Mouse (Mus musculus) MEL (cell line): ENCODE data around the gene Cog3. TPM values are rescaled to one million over a fixed set of nuclear protein-coding genes. Genes with fewer than 3 reads are reported as not detected.
A peak's percentile ranks its signal among the peaks of the same experiment; 100 is the strongest.

ENCODE experiments used
- DNase-seq: peaks from one replicate; pipeline ENCODE4 v3.0.0; 2011; ENCODE audit warnings: low read depth, low spot score
- H3K27ac ChIP-seq: 2 replicates; pipeline ENCODE4 v1.5.1; 2012; ENCODE audit warnings: low read depth, mild to moderate bottlenecking, control low read depth, low read length, moderate library complexity; ENCODE audit not compliant: control insufficient read depth
- H3K27me3 ChIP-seq, 2 experiments: fragments of 150-350 bp in 1 of 2; sonication (generic) in 1 of 2; 2 replicates each; pipeline ENCODE4 v1.6.1; 2012; ENCODE audit warnings: low read length in 2 of 2, mild to moderate bottlenecking in 2 of 2, improper control_type of control experiment in 1 of 2, moderate library complexity in 1 of 2; ENCODE audit not compliant: insufficient read depth in 2 of 2, control insufficient read depth in 1 of 2
- H3K36me3 ChIP-seq, 2 experiments: 2 replicates each; pipeline ENCODE4 v1.6.1; 2012 to 2014; ENCODE audit warnings: low read length in 2 of 2, improper control_type of control experiment in 1 of 2, inconsistent platforms in 1 of 2, mild to moderate bottlenecking in 1 of 2; ENCODE audit not compliant: insufficient read depth in 2 of 2, control insufficient read depth in 1 of 2
- H3K4me1 ChIP-seq, 2 experiments: fragments of 150-350 bp in 1 of 2; sonication (generic) in 1 of 2; 2 replicates each; pipeline ENCODE4 v1.6.1; 2012; ENCODE audit warnings: low read length in 2 of 2, improper control_type of control experiment in 1 of 2, mild to moderate bottlenecking in 1 of 2; ENCODE audit not compliant: insufficient read depth in 2 of 2, control insufficient read depth in 1 of 2
- H3K4me3 ChIP-seq, 2 experiments: fragments of 150-350 bp in 1 of 2; sonication (generic) in 1 of 2; 2 replicates each; pipeline ENCODE4 v1.5.1; 2012; ENCODE audit warnings: low read depth in 2 of 2, low read length in 2 of 2, mild to moderate bottlenecking in 2 of 2, moderate library complexity in 2 of 2, control low read depth in 1 of 2, improper control_type of control experiment in 1 of 2; ENCODE audit not compliant: control insufficient read depth in 1 of 2, insufficient read depth in 1 of 2
- H3K79me2 ChIP-seq: 2 replicates; pipeline ENCODE4 v1.6.1; 2012; ENCODE audit warnings: mild to moderate bottlenecking, low read length, moderate library complexity; ENCODE audit not compliant: control insufficient read depth, poor library complexity, insufficient read depth
- H3K9ac ChIP-seq: 2 replicates; pipeline ENCODE4 v1.6.1; 2012; ENCODE audit warnings: low read depth, mild to moderate bottlenecking, control low read depth, low read length, moderate library complexity; ENCODE audit not compliant: control insufficient read depth, poor library complexity, severe bottlenecking
- H3K9me3 ChIP-seq: fragments of 150-350 bp; sonication (generic); replicated peaks from 2 replicates; pipeline ENCODE4 v1.6.1; 2012; ENCODE audit warnings: mild to moderate bottlenecking, low read length, improper control_type of control experiment, moderate library complexity; ENCODE audit not compliant: insufficient read depth
- BHLHE40 ChIP-seq: IDR thresholded peaks from 2 replicates; pipeline ENCODE4 v1.6.1; 2012; ENCODE audit warnings: low read depth, mild to moderate bottlenecking, inconsistent platforms, low read length, improper control_type of control experiment, borderline replicate concordance
- CHD1 ChIP-seq: IDR thresholded peaks from 2 replicates; pipeline ENCODE4 v1.6.1; 2012; ENCODE audit warnings: low read depth, mild to moderate bottlenecking, inconsistent platforms, low read length, improper control_type of control experiment
- CTCF ChIP-seq, 3 experiments: IDR thresholded peaks in 2 of 3; conservative IDR thresholded peaks in 1 of 3; 2 replicates each; pipeline ENCODE4 v1.5.1; 2011 to 2012; ENCODE audit warnings: low read length in 3 of 3, low read depth in 2 of 3, mild to moderate bottlenecking in 2 of 3, improper control_type of control experiment in 1 of 3, inconsistent platforms in 1 of 3, mixed read lengths in 1 of 3, moderate library complexity in 1 of 3; ENCODE audit not compliant: control insufficient read depth in 1 of 3, insufficient read depth in 1 of 3, poor library complexity in 1 of 3, severe bottlenecking in 1 of 3
- E2F4 ChIP-seq: IDR thresholded peaks from 2 replicates; pipeline ENCODE4 v1.6.1; 2011; ENCODE audit warnings: low read depth, low read length, improper control_type of control experiment, borderline replicate concordance
- ETS1 ChIP-seq: IDR thresholded peaks from 2 replicates; pipeline ENCODE4 v1.6.1; 2012; ENCODE audit warnings: low read depth, mild to moderate bottlenecking, inconsistent platforms, low read length, improper control_type of control experiment, moderate library complexity
- GATA1 ChIP-seq: IDR thresholded peaks from 2 replicates; pipeline ENCODE4 v1.6.1; 2011; ENCODE audit warnings: low read depth, low read length, improper control_type of control experiment
- HCFC1 ChIP-seq: IDR thresholded peaks from 2 replicates; pipeline ENCODE4 v1.6.1; 2012; ENCODE audit warnings: low read depth, mild to moderate bottlenecking, inconsistent platforms, low read length, improper control_type of control experiment, moderate library complexity
- JUND ChIP-seq: IDR thresholded peaks from 2 replicates; pipeline ENCODE4 v1.6.1; 2011; ENCODE audit warnings: low read depth, mild to moderate bottlenecking, improper control_type of control experiment, low read length
- MAFK ChIP-seq: IDR thresholded peaks from 2 replicates; pipeline ENCODE4 v1.6.1; 2011; ENCODE audit warnings: low read depth, mild to moderate bottlenecking, low read length, improper control_type of control experiment, borderline replicate concordance
- MAX ChIP-seq: IDR thresholded peaks from 2 replicates; pipeline ENCODE4 v1.6.1; 2011; ENCODE audit warnings: low read length, improper control_type of control experiment
- MAZ ChIP-seq: IDR thresholded peaks from 2 replicates; pipeline ENCODE4 v1.6.1; 2012; ENCODE audit warnings: low read depth, mild to moderate bottlenecking, inconsistent platforms, low read length, improper control_type of control experiment
- MEF2A ChIP-seq: IDR thresholded peaks from 2 replicates; pipeline ENCODE4 v1.6.1; 2014; ENCODE audit warnings: low read depth, mild to moderate bottlenecking, inconsistent platforms, low read length, improper control_type of control experiment; ENCODE audit not compliant: poor library complexity, insufficient replicate concordance, severe bottlenecking; ENCODE audit errors: extremely low read depth
- MXI1 ChIP-seq: IDR thresholded peaks from 2 replicates; pipeline ENCODE4 v1.6.1; 2011; ENCODE audit warnings: mild to moderate bottlenecking, low read depth, low read length, improper control_type of control experiment
- MYB ChIP-seq: IDR thresholded peaks from 2 replicates; pipeline ENCODE4 v1.6.1; 2011; ENCODE audit warnings: mild to moderate bottlenecking, low read depth, low read length, improper control_type of control experiment
- MYC ChIP-seq: IDR thresholded peaks from 2 replicates; pipeline ENCODE4 v1.6.1; 2011; ENCODE audit warnings: low read depth, mild to moderate bottlenecking, low read length, improper control_type of control experiment, moderate library complexity
- NELFE ChIP-seq: IDR thresholded peaks from 2 replicates; pipeline ENCODE4 v1.6.1; 2011; ENCODE audit warnings: low read depth, low read length, improper control_type of control experiment
- NRF1 ChIP-seq: IDR thresholded peaks from 2 replicates; pipeline ENCODE4 v1.6.1; 2014; ENCODE audit warnings: low read depth, mild to moderate bottlenecking, inconsistent platforms, low read length, improper control_type of control experiment, moderate library complexity; ENCODE audit not compliant: poor library complexity, insufficient read depth, severe bottlenecking
- POLR2A ChIP-seq, 2 experiments: IDR thresholded peaks; 2 replicates each; pipeline ENCODE4 v1.6.1; 2011 to 2012; ENCODE audit warnings: low read length in 2 of 2, mild to moderate bottlenecking in 2 of 2, control low read depth in 1 of 2, improper control_type of control experiment in 1 of 2, low read depth in 1 of 2, moderate library complexity in 1 of 2; ENCODE audit not compliant: control insufficient read depth in 1 of 2, insufficient read depth in 1 of 2, poor library complexity in 1 of 2
- POLR2AphosphoS2 ChIP-seq: IDR thresholded peaks from 2 replicates; pipeline ENCODE4 v1.6.1; 2011; ENCODE audit warnings: low read length, improper control_type of control experiment
- POLR2AphosphoS5 ChIP-seq: IDR thresholded peaks from 2 replicates; pipeline ENCODE4 v1.6.1; 2012; ENCODE audit warnings: low read depth, borderline replicate concordance, mild to moderate bottlenecking, inconsistent platforms, low read length, moderate library complexity, mixed read lengths
- RCOR1 ChIP-seq: IDR thresholded peaks from 2 replicates; pipeline ENCODE4 v1.6.1; 2012; ENCODE audit warnings: low read depth, mild to moderate bottlenecking, inconsistent platforms, low read length, improper control_type of control experiment
- SIN3A ChIP-seq: IDR thresholded peaks from 2 replicates; pipeline ENCODE4 v1.6.1; 2012; ENCODE audit warnings: low read length, improper control_type of control experiment, inconsistent platforms
- SMC3 ChIP-seq: IDR thresholded peaks from 2 replicates; pipeline ENCODE4 v1.6.1; 2011; ENCODE audit warnings: low read depth, low read length, improper control_type of control experiment
- TBP ChIP-seq: IDR thresholded peaks from 2 replicates; pipeline ENCODE4 v1.8.0; 2011; ENCODE audit warnings: low read depth, low read length, improper control_type of control experiment
- TCF12 ChIP-seq: IDR thresholded peaks from 2 replicates; pipeline ENCODE4 v1.6.1; 2014; ENCODE audit warnings: low read depth, mild to moderate bottlenecking, inconsistent platforms, low read length, improper control_type of control experiment, moderate library complexity
- UBTF ChIP-seq: IDR thresholded peaks from 2 replicates; pipeline ENCODE4 v1.6.1; 2012; ENCODE audit warnings: low read depth, mild to moderate bottlenecking, inconsistent platforms, low read length, improper control_type of control experiment, moderate library complexity, borderline replicate concordance; ENCODE audit not compliant: insufficient read depth
- USF1 ChIP-seq: IDR thresholded peaks from 2 replicates; pipeline ENCODE4 v1.6.1; 2014; ENCODE audit warnings: low read depth, mild to moderate bottlenecking, inconsistent platforms, low read length, improper control_type of control experiment, moderate library complexity
- USF2 ChIP-seq, 2 experiments: IDR thresholded peaks; 2 replicates each; pipeline ENCODE4 v1.6.1; 2011 to 2012; ENCODE audit warnings: improper control_type of control experiment in 2 of 2, low read length in 2 of 2, borderline replicate concordance in 1 of 2, inconsistent platforms in 1 of 2, low read depth in 1 of 2, mild to moderate bottlenecking in 1 of 2; ENCODE audit not compliant: insufficient read depth in 1 of 2
- ZKSCAN1 ChIP-seq: IDR thresholded peaks from 2 replicates; pipeline ENCODE4 v1.6.1; 2012; ENCODE audit warnings: low read depth, mild to moderate bottlenecking, inconsistent platforms, low read length, improper control_type of control experiment, moderate library complexity
- ZMIZ1 ChIP-seq: IDR thresholded peaks from 2 replicates; pipeline ENCODE4 v1.6.1; 2012; ENCODE audit warnings: low read depth, mild to moderate bottlenecking, inconsistent platforms, low read length, improper control_type of control experiment, moderate library complexity
- ZNF384 ChIP-seq: IDR thresholded peaks from 2 replicates; pipeline ENCODE4 v1.6.1; 2012; ENCODE audit warnings: low read depth, mild to moderate bottlenecking, inconsistent platforms, low read length, improper control_type of control experiment
- polyA plus RNA-seq, 2 experiments: library from polyadenylated mRNA; stranded (reverse) in 1 of 2; unstranded in 1 of 2; fragments of >175 nt in 1 of 2; fragments of >200 nt in 1 of 2; gene quantifications; 2 replicates each; pipeline versions ENCODE4 v1.2.1 to v1.2.4; 2012; ENCODE audit warnings: low replicate concordance in 2 of 2, low read depth in 1 of 2; ENCODE audit not compliant: insufficient read length in 2 of 2, insufficient read depth in 1 of 2, missing spikeins in 1 of 2
- total RNA-seq: library from RNA; depleted of rRNA; stranded (reverse); fragments of 300-350 nt; gene quantifications from 2 replicates; pipeline ENCODE4 v1.2.3, GENCODE M21; 2012

Cog3 gene
- total and polyA plus RNA-seq, 3 experiments: 15.3 to 46.1 (median 16.7) TPM

DNA sequence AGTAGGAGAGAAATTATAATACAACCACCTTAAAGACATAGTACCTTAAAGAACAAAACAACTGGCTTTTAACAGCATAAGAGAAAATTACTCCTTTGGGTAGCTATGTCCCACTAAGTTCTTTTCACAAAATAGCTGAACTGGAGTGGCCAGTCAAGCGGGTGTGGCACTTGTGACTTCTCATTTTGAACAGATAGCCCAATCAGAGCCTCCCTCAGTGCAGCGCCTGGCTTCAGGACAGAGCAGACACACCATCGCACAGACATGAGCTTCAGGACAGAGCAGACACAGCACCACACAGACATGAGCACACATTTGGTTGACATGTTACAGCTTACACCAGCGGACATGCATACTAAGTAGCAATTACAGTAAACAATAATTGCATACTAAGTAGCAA is 3.3 kb downstream of the Cog3 start:
- H3K79me2 ChIP-seq: peaks cover 58% of the 10 kb centered on the region
- H3K9me3 ChIP-seq: no peaks in the 10 kb centered on the region
- H3K27me3 ChIP-seq: no peaks in the 10 kb centered on the region
- H3K4me3 ChIP-seq: no peak overlapping the region
- peak; percentile 73 for DNase-seq
- H3K27ac ChIP-seq: no peak overlapping the region
- H3K36me3 ChIP-seq: peaks cover 9 to 41% of the 10 kb centered on the region in 2 experiments
- H3K9ac ChIP-seq: no peak overlapping the region
- H3K4me1 ChIP-seq: peaks cover 18 to 34% of the 10 kb centered on the region in 2 experiments
- TF ChIP-seq TCF12: no peak
- no peak for TF ChIP-seq TBP
- TF ChIP-seq RCOR1: no peak
- TF ChIP-seq MXI1: 0 out of 2 replicates have a peak, but pooled peaks have one; percentile 20
- no peak for TF ChIP-seq JUND
- 0 out of 2 replicates have a peak, but pooled peaks have one; percentile 10 for TF ChIP-seq SIN3A
- no peak for TF ChIP-seq NRF1

- H3K4me1 ChIP-seq: peaks cover 18 to 32% of the 10 kb centered on the region in 2 experiments
- peak; percentile 65 for DNase-seq
- TF ChIP-seq RCOR1 (no peak), GATA1 (peak; percentile 62), POLR2AphosphoS2 (no peak), ZNF384 (no peak), MXI1 (0 out of 2 replicates have a peak, but pooled peaks have one; percentile 27), USF1 (no peak), ETS1 (no peak), ZMIZ1 (no peak), CTCF (IDR thresholded peaks at IDR 0.05 in 2 of 3, conservative IDR thresholded peaks at IDR 0.05 in 1 of 3; ENCODE audit: control insufficient read depth in 1 of 3, insufficient read depth in 1 of 3, low read depth in 2 of 3, low read length in 3 of 3, poor library complexity in 1 of 3, severe bottlenecking in 1 of 3) (no peak), MAFK (no peak), USF2 (IDR thresholded peaks at IDR 0.05; ENCODE audit: borderline replicate concordance in 1 of 2, insufficient read depth in 1 of 2, low read depth in 1 of 2, low read length in 2 of 2) (no peak), POLR2A (IDR thresholded peaks at IDR 0.05; ENCODE audit: control insufficient read depth in 1 of 2, insufficient read depth in 1 of 2, low read depth in 1 of 2, low read length in 2 of 2, poor library complexity in 1 of 2) (no peak), ZKSCAN1 (no peak), MYC (no peak), MAX (no peak), MYB (no peak), TBP (0 out of 2 replicates have a peak, but pooled peaks have one; percentile 20), POLR2AphosphoS5 (no peak), BHLHE40 (no peak), HCFC1 (no peak), MEF2A (no peak), E2F4 (no peak), UBTF (no peak), SIN3A (no peak; the same call in 1 of the 2 replicates), CHD1 (no peak), NELFE (no peak), TCF12 (peak; percentile 75; the same call in 1 of the 2 replicates), JUND (no peak), SMC3 (no peak), MAZ (no peak)
Measured at GRCm38 (mm10) chr14:75749123-75749522, 5.2 kb downstream of the Cog3 start.

More at GRCm38 (mm10) chr14:75749123-75749522, 5.2 kb downstream of the Cog3 start:
- Histone ChIP-seq H3K27me3 (no peaks in the 10 kb centered on the region), H3K4me3 (no peak overlapping the region), H3K27ac (no peak overlapping the region), H3K9ac (no peak overlapping the region), H3K36me3 (peaks cover 13 to 37% of the 10 kb centered on the region in 2 experiments), H3K79me2 (peaks cover 55% of the 10 kb centered on the region), H3K9me3 (no peaks in the 10 kb centered on the region)
